Mouse (Mus musculus) hindbrain, embryonic 14.5 days (tissue): ENCODE measurements around the gene Arhgef3. TPM values are rescaled to one million over a fixed set of nuclear protein-coding genes. Genes with fewer than 3 reads are reported as not detected.

Experiments used
- ATAC-seq: fragments of 200-750 bp; cut with Nextera tagmentation; 2 replicates; pipeline ENCODE4 v1.8.0; 2017; ENCODE audit warnings: moderate number of reproducible peaks, mild to moderate bottlenecking, moderate TSS enrichment, moderate library complexity; ENCODE audit not compliant: low FRiP score
- DNase-seq: peaks from one replicate; pipeline ENCODE4 v3.0.0-alpha.2; 2015; ENCODE audit warnings: low spot score
- H3K27ac ChIP-seq: fragments of 300-500 bp; sonication (generic); 2 replicates; pipeline ENCODE4 v1.5.1; 2014; ENCODE audit warnings: mild to moderate bottlenecking, moderate library complexity
- H3K27me3 ChIP-seq: fragments of 300-500 bp; sonication (generic); 2 replicates; pipeline ENCODE4 v1.6.1; 2014; ENCODE audit warnings: mild to moderate bottlenecking, low read length, mixed read lengths; ENCODE audit not compliant: control insufficient read depth, insufficient read depth
- H3K36me3 ChIP-seq: fragments of 300-500 bp; sonication (generic); replicated peaks from 2 replicates; pipeline ENCODE4 v1.6.1; 2014; ENCODE audit not compliant: control insufficient read depth, insufficient read depth
- H3K4me1 ChIP-seq: fragments of 300-500 bp; sonication (generic); replicated peaks from 2 replicates; pipeline ENCODE4 v1.6.1; 2014; ENCODE audit warnings: antibody characterized with exemption, low read length, mixed read lengths; ENCODE audit not compliant: control insufficient read depth, insufficient read depth
- H3K4me2 ChIP-seq: fragments of 300-500 bp; sonication (generic); replicated peaks from 2 replicates; pipeline ENCODE4 v1.6.1; 2014; ENCODE audit warnings: mild to moderate bottlenecking, moderate library complexity
- H3K4me3 ChIP-seq: fragments of 300-500 bp; sonication (generic); replicated peaks from 2 replicates; pipeline ENCODE4 v1.5.1; 2014; ENCODE audit warnings: mild to moderate bottlenecking, low read length
- H3K9ac ChIP-seq: fragments of 300-500 bp; sonication (generic); 2 replicates; pipeline ENCODE4 v1.6.1; 2014
- H3K9me3 ChIP-seq: fragments of 300-500 bp; sonication (generic); 2 replicates; pipeline ENCODE4 v1.6.1; 2016; ENCODE audit warnings: low read length; ENCODE audit not compliant: control insufficient read depth
- WGBS: fragments of 180-500 bp; shearing (Covaris S2); extraction: QIAGEN DNeasy Blood & Tissue Kit; methylation state at CpG from one replicate; pipeline ENCODE4 v1.1.7; 2014; 5-methylcytosine and 5-hydroxymethylcytosine counted together
- polyA plus RNA-seq: library from polyadenylated mRNA; unstranded; fragments of >200 nt; fragmentation: Nextera tagmentation; extraction: Ambion mirVana; gene quantifications from 2 replicates; pipeline ENCODE4 v1.2.1, GENCODE M21; 2014

Arhgef3 gene
- polyA plus RNA-seq, 1 experiment from 2014 or later = 11.8 TPM

GRCm38 (mm10) chr14:27342451-27342850, 227.8 kb downstream of the Arhgef3 start:
- ATAC-seq (no peak), DNase-seq (no peak)
- WGBS = 72% methylated on average over 2 of the region's 2 CpGs
- Histone ChIP-seq H3K4me2 (no peak overlapping the region), H3K9ac (no peak overlapping the region), H3K27ac (no peak overlapping the region), H3K4me1 (no peaks in the 10 kb centered on the region), H3K4me3 (no peak overlapping the region), H3K9me3 (no peaks in the 10 kb centered on the region), H3K27me3 (peaks cover 3% of the 10 kb centered on the region; the same call in 1 of the 2 replicates), H3K36me3 (no peaks in the 10 kb centered on the region)

- DNase-seq (no peak), ATAC-seq (no peak)
- 86% methylated on average over 4 of the region's 4 CpGs for WGBS
- H3K27ac ChIP-seq = no peak overlapping the region
- no peak overlapping the region for H3K9ac ChIP-seq
- no peak overlapping the region for H3K4me2 ChIP-seq
- H3K27me3 ChIP-seq = no peaks in the 10 kb centered on the region
- H3K9me3 ChIP-seq = no peaks in the 10 kb centered on the region
- no peaks in the 10 kb centered on the region for H3K36me3 ChIP-seq
- H3K4me1 ChIP-seq = no peaks in the 10 kb centered on the region
- H3K4me3 ChIP-seq = no peak overlapping the region
These were observed 229.7 kb downstream of the Arhgef3 start for GRCm38 (mm10) chr14:27344250-27344990.

- no peaks in the 10 kb centered on the region for H3K9me3 ChIP-seq
- no peak overlapping the region for H3K4me2 ChIP-seq
- ATAC-seq (no peak), DNase-seq (no peak)
- no peaks in the 10 kb centered on the region for H3K27me3 ChIP-seq
- no peak overlapping the region for H3K9ac ChIP-seq
- WGBS = 95% methylated on average over 7 of the region's 7 CpGs
- H3K36me3 ChIP-seq = no peaks in the 10 kb centered on the region
- no peak overlapping the region for H3K27ac ChIP-seq
- no peak overlapping the region for H3K4me3 ChIP-seq
- H3K4me1 ChIP-seq = no peaks in the 10 kb centered on the region
These were observed 230.6 kb downstream of the Arhgef3 start for GRCm38 (mm10) chr14:27345051-27345885.

GRCm38 (mm10) chr14:27347224-27347623, 232.5 kb downstream of the Arhgef3 start:
- ATAC-seq (no peak), DNase-seq (no peak)
- Histone ChIP-seq H3K9me3 (no peaks in the 10 kb centered on the region), H3K4me3 (no peak overlapping the region), H3K9ac (no peak overlapping the region), H3K4me2 (no peak overlapping the region), H3K27ac (no peak overlapping the region), H3K4me1 (no peaks in the 10 kb centered on the region), H3K36me3 (no peaks in the 10 kb centered on the region), H3K27me3 (no peaks in the 10 kb centered on the region)
- 42% methylated on average over 3 of the region's 3 CpGs for WGBS

- no peak for ATAC-seq
- DNase-seq = no peak
- Histone ChIP-seq H3K9me3 (no peaks in the 10 kb centered on the region), H3K4me2 (no peak overlapping the region), H3K27ac (no peak overlapping the region), H3K4me1 (no peaks in the 10 kb centered on the region), H3K9ac (no peak overlapping the region), H3K36me3 (no peaks in the 10 kb centered on the region), H3K4me3 (no peak overlapping the region), H3K27me3 (no peaks in the 10 kb centered on the region)
- 51% methylated on average over 5 of the region's 5 CpGs for WGBS
These were observed 233.0 kb downstream of the Arhgef3 start for GRCm38 (mm10) chr14:27347666-27348065.

GRCm38 (mm10) chr14:27348088-27348487, 233.4 kb downstream of the Arhgef3 start:
- Histone ChIP-seq H3K9ac (no peak overlapping the region), H3K4me1 (no peaks in the 10 kb centered on the region), H3K4me3 (no peak overlapping the region), H3K27me3 (no peaks in the 10 kb centered on the region), H3K27ac (no peak overlapping the region), H3K4me2 (no peak overlapping the region), H3K9me3 (no peaks in the 10 kb centered on the region), H3K36me3 (no peaks in the 10 kb centered on the region)
- DNase-seq = no peak
- ATAC-seq = no peak
- 85% methylated on average over 2 of the region's 2 CpGs for WGBS

GRCm38 (mm10) chr14:27348656-27349055, 234.0 kb downstream of the Arhgef3 start:
- no peak for ATAC-seq
- WGBS = 85% methylated on average over 4 of the region's 4 CpGs

GRCm38 (mm10) chr14:27349120-27349519, 234.4 kb downstream of the Arhgef3 start:
- no peak for ATAC-seq
- 93% methylated on average over 3 of the region's 3 CpGs for WGBS
- no peak overlapping the region for H3K27ac ChIP-seq
- H3K27me3 ChIP-seq = no peaks in the 10 kb centered on the region
- DNase-seq = no peak
- H3K9ac ChIP-seq = no peak overlapping the region
- no peak overlapping the region for H3K4me2 ChIP-seq
- H3K4me1 ChIP-seq = no peaks in the 10 kb centered on the region
- H3K36me3 ChIP-seq = no peaks in the 10 kb centered on the region
- no peak overlapping the region for H3K4me3 ChIP-seq
- H3K9me3 ChIP-seq = no peaks in the 10 kb centered on the region

More at GRCm38 (mm10) chr14:27348656-27349055, 234.0 kb downstream of the Arhgef3 start:
- H3K4me1 ChIP-seq = no peaks in the 10 kb centered on the region
- H3K36me3 ChIP-seq = no peaks in the 10 kb centered on the region
- no peaks in the 10 kb centered on the region for H3K27me3 ChIP-seq
- no peak overlapping the region for H3K4me3 ChIP-seq
- H3K9me3 ChIP-seq = no peaks in the 10 kb centered on the region
- H3K9ac ChIP-seq = no peak overlapping the region
- DNase-seq = no peak
- no peak overlapping the region for H3K27ac ChIP-seq
- no peak overlapping the region for H3K4me2 ChIP-seq

GRCm38 (mm10) chr14:27349828-27350729, 235.4 kb downstream of the Arhgef3 start:
- no peak overlapping the region for H3K4me3 ChIP-seq
- no peak overlapping the region for H3K9ac ChIP-seq
- H3K36me3 ChIP-seq = no peaks in the 10 kb centered on the region
- no peaks in the 10 kb centered on the region for H3K9me3 ChIP-seq
- H3K27ac ChIP-seq = no peak overlapping the region
- ATAC-seq (no peak), DNase-seq (no peak)
- WGBS = 88% methylated on average over 17 of the region's 17 CpGs
- H3K27me3 ChIP-seq = no peaks in the 10 kb centered on the region
- no peak overlapping the region for H3K4me2 ChIP-seq
- H3K4me1 ChIP-seq = no peaks in the 10 kb centered on the region
